Mouse (Mus musculus) A20 (cell line): ENCODE data around the gene Bcor.

Source experiments
- DNase-seq: peaks from one replicate; pipeline ENCODE4 v3.0.0-alpha.2; 2011; ENCODE audit warnings: low read depth, low spot score

Bcor gene

DNA sequence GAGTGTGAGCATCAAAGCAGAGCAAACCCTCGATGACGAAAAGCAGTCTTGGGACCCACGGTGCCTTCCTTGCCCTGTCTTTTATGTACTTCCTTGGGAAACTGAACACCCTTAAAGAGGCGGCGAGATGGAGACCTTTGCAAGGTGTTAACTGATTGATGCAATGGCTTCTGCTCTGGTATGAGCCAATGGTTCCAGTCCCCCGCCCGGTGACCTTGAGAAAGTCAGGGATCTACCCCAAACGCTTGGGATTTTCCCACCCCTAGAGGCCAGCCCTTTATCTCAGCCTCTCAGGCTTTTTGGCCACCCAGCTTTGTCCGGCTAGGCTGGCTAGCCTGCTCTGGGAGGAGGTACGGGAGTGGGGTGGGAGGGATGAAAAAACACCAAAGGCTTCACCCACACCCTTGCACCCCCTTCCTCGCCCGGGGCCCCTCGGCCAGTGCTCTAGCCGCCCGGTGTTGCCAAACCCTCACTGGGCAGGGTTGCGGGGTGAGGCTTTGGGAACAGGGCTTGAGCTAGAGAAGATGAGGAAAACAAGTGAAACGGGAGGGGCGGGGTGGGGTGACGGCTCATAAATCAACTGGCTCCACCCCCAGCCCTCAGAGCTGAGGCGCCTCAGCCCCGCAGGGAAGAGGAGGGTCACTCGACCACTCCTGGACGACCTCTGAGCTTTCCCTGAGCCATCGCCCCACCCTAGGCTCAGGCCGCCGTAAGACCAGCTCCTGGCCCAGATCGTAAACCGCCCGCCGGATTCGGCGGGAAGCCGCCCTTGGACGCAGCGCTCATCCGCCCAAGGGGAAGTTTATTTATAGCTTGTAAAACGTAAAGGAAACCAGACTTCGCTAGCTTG, 154.7 kb downstream of the Bcor start:
- DNase-seq, result peak; percentile 61

GRCm38 (mm10) chrX:12004416-12004815, 155.7 kb downstream of the Bcor start:
- no peak for DNase-seq

GRCm38 (mm10) chrX:12003947-12004346, 156.2 kb downstream of the Bcor start:
- no peak for DNase-seq

DNA sequence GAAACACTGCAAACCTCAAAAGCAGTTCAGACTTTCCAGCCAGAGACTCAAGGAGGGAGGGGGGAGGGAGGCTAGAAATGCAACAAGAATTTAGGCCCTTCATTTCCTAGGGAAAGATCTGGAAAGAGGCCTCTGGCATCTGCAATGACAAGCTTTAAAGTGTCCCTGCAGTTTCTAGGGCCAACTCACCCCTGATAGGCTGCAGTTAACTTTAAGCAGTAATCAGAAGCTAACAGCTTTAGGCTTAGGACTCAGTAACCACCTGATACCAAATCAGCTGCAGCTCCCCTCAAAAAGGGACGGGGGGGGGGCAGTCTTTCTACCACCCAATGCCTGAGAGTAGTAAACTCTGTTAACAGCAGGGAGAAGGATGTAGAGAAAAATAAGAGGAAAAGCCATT, 156.6 kb downstream of the Bcor start:
- DNase-seq, result no peak

- peak; percentile 25 for DNase-seq
Measured at GRCm38 (mm10) chrX:12003106-12003505, 157.0 kb downstream of the Bcor start.

DNA sequence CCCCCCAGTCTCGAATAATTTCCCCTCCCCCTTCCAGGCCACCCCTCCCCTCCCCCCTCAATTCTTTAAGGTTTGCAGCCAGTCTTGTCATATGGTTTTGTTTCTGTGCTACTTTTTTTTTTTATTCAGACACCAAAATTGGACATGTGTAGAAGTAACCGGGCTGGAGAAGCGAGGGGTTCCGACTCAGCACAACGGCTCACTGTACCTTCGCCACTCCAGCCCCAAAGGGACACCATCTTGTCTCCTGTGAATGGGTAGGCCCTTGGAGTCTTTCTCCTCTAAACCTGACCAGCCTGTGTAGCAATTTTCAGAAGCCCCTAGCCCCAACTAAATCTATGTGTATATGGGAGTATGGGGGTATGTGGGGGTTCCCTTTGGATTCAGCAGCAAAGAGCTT, 157.6 kb downstream of the Bcor start:
- no peak for DNase-seq

GRCm38 (mm10) chrX:12001969-12002368, 158.2 kb downstream of the Bcor start:
- DNase-seq, result no peak

GRCm38 (mm10) chrX:12001336-12001735, 158.8 kb downstream of the Bcor start:
- no peak for DNase-seq

DNA sequence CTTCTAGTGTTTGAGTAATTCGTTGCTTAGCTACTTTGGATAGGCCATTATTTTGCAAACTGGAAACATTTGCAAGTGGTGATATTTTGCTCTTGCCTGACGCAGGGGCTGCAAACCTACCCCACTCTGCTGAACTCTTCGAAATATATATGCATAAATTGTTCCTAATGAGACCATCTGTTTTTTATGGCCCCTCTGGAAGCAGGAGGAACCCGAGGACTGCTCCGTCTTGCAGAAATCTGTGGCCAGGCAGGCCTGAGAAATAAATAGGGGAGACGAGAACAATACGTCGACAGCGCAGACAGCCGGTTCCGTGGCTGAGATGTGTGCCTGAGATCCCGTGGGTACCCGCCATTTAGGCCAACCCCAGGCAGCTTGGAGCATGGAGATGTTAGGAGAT, 159.5 kb downstream of the Bcor start:
- no peak for DNase-seq

DNA sequence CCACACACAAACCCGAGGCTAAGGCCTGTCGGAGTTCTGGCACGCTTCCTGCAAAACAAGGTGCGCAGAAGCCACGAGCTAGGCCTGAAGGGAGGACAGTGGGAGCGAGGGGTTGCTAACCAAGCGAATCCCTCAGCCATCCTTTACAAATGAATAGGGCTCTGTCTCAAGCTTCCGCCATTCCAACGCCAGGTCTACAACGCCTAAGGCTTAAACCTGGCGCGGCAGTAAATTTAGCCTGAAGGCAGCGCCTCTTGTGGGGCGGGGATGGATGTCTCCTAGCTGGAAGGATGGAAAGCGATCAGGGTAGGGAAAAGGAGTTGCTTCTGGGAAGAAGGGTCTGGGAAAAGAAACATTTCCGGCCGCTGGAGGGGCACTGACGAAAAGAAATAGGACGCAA, 160.2 kb downstream of the Bcor start:
- DNase-seq, result no peak

DNA sequence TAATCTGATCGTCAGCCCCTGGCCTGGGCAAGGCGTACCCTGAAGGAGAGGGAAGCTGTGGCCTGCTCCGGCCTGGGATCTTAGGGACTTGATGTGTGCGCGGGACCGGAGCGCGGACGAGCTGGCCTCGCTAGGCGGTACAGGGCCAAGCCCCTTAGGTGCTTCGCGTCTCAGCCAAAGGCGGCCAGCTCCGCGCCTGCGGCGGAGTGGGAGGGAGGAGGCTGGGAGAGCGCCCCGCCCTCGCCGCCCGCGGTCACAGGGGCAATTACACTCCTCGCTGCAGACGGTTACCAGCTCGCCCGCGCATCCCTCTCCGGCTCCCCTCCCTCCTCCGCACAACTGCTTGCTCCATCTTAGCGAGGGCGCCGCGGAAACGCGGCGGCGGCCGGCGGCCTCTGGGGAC, 161.2 kb downstream of the Bcor start:
- peak; percentile 63 for DNase-seq

DNA sequence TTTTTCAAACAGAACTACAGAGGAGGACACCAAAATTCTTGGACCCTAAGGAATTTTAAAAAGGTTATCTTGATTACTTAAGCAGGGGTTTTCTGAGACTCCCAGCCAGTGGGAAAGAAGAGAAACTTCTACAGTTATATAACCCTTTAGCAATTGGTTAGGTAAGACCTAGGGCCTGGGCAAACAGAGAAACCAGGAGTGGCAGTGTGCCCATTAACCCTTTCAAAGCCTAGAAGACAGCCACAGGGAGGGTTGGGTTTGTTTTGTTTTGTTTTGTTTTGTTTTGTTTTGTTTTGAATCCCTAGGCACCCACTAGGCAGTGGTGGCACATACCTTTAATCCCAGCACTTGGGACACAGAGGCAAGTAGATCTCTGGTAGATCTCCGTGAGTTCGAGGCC, 163.3 kb downstream of the Bcor start:
- no peak for DNase-seq

DNA sequence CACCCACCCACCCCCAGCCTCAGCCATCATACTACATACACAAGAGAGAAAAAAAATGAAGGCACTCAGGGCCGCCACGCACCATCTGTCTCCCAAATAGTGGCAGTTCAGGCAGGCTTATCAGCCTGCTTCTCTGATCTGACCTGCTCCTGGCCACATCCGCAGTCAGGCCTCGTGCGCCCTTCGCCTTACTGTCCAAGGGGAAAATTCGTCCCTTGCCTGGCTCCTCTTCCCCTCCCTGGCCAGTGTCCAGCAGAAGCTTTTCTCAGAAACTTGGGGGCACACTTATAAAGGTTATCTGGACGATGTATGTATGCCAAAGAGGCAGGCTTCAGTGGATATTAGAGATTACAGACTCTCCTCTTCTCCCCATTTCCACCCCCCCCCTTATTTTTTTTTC, 163.7 kb downstream of the Bcor start:
- DNase-seq, result no peak

GRCm38 (mm10) chrX:11993641-11994419, 166.3 kb downstream of the Bcor start:
- DNase-seq, result no peak

- DNase-seq, result no peak
Measured at GRCm38 (mm10) chrX:11989471-11989870, 170.7 kb downstream of the Bcor start.

- no peak for DNase-seq
Measured at GRCm38 (mm10) chrX:11988191-11988896, 171.8 kb downstream of the Bcor start.

DNA sequence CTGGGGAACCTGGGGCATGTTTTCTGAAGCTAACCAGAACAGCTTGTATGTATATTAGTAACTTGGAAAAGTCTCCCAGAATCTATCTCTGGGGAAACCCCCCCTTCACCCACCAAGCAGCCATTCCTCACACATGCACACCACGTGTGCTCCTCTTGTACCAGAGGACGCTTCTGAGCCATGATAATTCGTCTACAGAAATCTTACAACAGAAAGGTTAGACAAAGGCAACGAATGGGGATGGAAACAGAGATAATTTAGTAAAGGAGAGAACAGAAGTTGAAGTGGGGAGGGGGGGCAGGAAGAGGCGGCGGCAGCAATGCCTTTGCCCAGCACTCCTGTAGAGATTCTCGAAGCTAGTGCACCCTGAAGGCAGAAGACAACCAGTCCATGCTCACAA, 172.6 kb downstream of the Bcor start:
- DNase-seq, result no peak
